Mouse (Mus musculus) heart, postnatal 14 days (tissue): Measurements from ENCODE around the gene Pde11a. TPM values are rescaled to one million over a fixed set of nuclear protein-coding genes. Genes with fewer than 3 reads are reported as not detected.

Source experiments
- DNase-seq, 2 experiments: peaks; one replicate each; pipeline ENCODE4 v3.0.0; 2021 to 2022
- intact Hi-C: fragments of 180-260 bp; cut with DNase I; formaldehyde crosslinking; loops from one replicate; pipeline ENCODE4 v1.15.1; 2025
- total RNA-seq, 2 experiments: library from RNA; stranded (reverse); gene quantifications; 2 replicates each; pipeline ENCODE4 v1.2.3; 2021

Pde11a gene
- total RNA-seq, 2 experiments from 2014 or later = 0.29 TPM

DNA sequence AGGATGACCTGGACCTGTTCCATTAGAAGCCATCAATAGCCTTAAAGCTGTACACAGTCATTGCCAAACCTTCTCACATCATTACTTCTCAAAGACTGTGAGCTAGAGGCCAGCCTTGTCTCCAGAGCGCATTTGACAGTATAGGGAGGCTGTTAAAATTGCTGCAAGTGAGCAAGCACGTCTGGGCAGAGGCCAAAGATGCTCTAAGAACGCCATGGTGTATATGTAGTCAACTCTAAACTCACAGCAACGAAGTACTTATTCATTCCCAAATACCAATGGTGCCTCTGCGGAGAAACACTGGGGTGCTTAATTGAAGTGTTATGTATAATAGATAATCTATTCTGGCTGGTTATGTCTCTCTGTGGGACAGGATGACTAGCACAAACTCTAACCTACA, 14.1 kb downstream of the Pde11a start:
- intact Hi-C loops = no loop called here
- DNase-seq = no peak

- no peak for DNase-seq
- intact Hi-C loops = no loop called here
These were observed 15.2 kb downstream of the Pde11a start for GRCm38 (mm10) chr2:76323185-76323875.

GRCm38 (mm10) chr2:76320336-76320735, 18.2 kb downstream of the Pde11a start:
- DNase-seq = no peak
- intact Hi-C loops = no loop called here

GRCm38 (mm10) chr2:76319231-76319630, 19.3 kb downstream of the Pde11a start:
- no peak for DNase-seq
- intact Hi-C loops = no loop called here

DNA sequence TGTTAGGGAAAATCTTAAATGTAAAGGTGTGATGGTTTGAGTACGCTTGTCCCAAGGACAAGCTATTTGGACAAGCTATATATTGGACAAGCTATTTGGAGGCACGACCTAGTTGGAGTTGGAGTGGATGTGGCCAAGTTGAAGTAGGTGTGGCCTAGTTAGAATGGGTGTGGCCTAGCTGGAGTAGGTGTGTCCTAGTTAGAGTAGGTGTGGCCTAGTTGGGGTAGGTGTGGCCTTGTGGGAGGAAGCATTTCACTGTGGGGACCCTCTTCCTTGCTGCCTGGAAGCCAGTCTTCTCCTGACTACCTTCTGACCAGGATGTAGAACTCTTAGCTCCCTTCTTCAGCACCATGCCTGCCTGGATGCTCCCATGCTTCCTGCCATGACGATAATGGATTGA, 50.9 kb downstream of the Pde11a start:
- no peak for DNase-seq
- intact Hi-C loops = no loop called here

GRCm38 (mm10) chr2:76286288-76286740, 52.3 kb downstream of the Pde11a start:
- DNase-seq = peak in 1 of 2 experiments; percentile 25
- intact Hi-C loops = no loop called here

GRCm38 (mm10) chr2:76285150-76285549, 53.4 kb downstream of the Pde11a start:
- intact Hi-C loops = no loop called here
- DNase-seq = no peak

DNA sequence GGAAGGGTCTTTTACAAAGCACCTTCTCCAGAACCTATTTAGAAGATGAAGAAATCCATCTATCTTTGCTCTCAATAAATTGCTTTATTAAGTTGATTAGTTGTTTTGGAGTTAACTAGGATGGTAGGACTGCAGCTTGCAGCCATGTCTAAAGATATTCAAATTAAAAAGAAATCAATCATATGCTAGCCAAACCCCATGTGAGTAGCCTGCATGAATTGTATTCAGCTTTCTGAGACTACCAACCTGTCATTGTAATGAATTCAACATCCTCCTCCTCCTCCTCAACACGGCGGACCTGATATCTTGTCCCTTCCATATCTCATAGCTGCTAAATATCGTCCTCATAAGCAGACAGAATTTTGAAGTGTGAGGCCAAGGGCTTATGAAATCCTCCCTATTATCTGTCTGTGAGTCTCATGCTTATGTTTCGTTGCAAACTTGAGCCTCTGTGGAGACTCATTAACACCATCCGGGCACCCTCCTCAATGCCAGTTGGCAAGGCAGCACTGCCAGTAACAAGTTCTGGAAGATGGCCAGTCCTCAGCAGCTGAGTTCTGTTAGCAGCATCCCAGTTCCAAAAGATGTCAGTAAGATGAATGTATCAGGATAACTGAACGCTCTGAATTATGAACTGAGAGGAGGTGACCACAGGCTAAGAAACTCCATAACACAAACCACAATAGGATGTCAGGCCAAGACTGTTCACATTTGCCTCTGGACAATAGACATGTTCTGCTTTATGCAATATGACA, 55.0 kb downstream of the Pde11a start:
- DNase-seq = peak; percentile 35 to 58
- intact Hi-C loops = no loop called here

DNA sequence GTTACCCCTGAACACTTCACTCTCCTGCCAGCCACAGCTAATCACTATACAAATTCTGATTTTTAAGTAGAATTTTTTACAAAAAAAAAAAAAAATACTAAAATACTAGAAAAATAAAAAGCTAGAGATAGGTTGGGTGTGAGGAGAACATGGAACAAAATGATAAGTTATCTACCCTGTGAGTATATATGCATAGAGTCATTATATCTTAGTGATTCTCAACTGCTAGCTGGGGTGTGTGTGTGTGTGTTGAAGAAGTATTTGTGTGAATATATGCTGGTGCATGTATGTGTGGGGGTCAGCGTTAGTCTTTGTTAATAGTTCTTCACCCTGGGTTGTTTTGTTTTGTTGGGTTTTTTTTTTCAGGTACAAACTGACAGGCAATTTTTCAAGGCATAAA, 69.1 kb downstream of the Pde11a start:
- intact Hi-C loops = no loop called here
- no peak for DNase-seq

GRCm38 (mm10) chr2:76267335-76267734, 71.2 kb downstream of the Pde11a start:
- no peak for DNase-seq
- intact Hi-C loops = no loop called here

- intact Hi-C loops = no loop called here
- no peak for DNase-seq
These were observed 72.0 kb downstream of the Pde11a start for GRCm38 (mm10) chr2:76266622-76267021.

- DNase-seq = no peak
- intact Hi-C loops = no loop called here
These were observed 74.3 kb downstream of the Pde11a start for GRCm38 (mm10) chr2:76264258-76264657.

DNA sequence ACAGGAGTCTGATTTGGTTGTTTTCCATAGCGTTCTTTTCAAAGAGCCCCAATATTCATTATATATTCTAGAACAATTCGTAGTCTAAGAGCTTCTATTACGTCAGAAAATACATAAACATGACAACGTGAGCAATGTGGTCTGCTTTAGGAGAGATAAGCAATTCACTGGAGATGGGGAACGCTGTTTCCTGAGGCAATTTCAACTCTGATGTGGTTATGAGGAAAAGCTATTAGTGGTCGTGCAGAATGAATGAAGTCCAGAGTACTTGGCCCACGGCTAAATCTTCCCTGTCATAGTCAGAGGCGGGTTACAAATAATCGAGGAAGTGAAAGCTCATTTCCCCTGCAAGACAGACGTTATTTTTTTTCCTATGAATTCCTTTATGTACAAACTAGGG, 75.9 kb downstream of the Pde11a start:
- intact Hi-C loops = no loop called here
- no peak for DNase-seq

DNA sequence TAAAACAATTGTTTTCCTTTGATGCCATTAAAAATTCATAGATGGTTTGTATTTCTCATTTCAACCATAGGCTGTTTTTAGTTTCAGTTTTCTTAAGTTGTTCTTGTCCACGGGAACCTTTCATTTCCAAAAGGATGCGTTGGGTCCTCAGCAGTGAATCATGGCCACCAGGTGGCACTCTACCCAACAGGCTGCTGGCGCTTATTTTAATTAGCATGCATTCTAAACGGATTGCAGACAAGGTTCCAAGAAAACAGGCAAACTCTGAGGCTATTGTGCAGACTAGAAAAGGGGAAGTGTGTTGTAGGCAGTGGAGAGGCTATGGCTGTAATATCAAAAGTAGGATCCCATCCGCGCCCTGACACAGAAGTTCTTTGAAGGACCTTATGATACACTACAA, 83.7 kb downstream of the Pde11a start:
- DNase-seq = peak; percentile 46 to 65
- intact Hi-C loops = loop anchor here (2.0 kb wide), 1 partner anchor 106 kb away; the partner anchor contains the start of gene Cyct

GRCm38 (mm10) chr2:76251379-76251778, 87.2 kb downstream of the Pde11a start:
- intact Hi-C loops = no loop called here

DNA sequence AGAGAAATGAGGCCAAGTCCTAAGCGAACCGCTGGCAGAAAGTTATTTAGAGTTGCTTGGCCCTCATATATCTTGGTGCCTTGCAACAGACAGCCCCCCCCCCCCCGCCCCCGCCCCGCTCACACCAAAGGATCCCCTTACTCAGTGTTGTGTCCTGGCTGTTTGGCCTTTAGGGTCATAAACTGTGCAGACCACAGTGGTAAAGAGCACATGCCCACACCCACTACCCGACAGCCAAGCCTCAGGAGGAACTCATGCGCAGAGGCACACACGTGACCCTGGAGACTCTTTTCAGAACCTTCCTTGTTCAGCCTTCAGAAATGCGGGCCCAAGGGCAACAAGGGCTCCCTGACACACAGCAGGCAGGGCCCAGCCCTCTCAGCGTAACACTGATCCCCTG, 90.3 kb downstream of the Pde11a start:
- DNase-seq = no peak
- intact Hi-C loops = no loop called here

More at GRCm38 (mm10) chr2:76251379-76251778, 87.2 kb downstream of the Pde11a start:
- no peak for DNase-seq

GRCm38 (mm10) chr2:76239175-76239574, 99.4 kb downstream of the Pde11a start:
- intact Hi-C loops = no loop called here

DNA sequence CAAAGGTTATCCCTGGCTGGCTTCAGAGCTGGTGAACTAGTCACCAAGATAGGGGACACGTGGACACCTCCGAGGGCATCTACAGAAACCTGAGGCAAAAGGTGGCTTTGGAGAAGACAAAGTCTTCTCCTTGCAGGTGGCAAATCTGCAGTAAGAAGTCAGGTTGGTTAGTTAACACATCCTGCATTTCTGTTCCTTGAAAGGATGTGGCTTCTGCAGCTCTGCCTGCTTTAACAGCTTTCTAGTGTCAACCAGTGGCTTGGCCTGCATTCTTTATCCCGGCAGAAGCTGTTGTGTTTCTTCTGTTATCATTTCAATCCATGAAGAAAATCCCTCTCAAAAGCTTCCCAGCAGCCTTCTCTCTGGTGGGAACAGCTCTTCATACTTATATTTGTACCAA, 100.1 kb downstream of the Pde11a start:
- DNase-seq = no peak
- intact Hi-C loops = no loop called here

More at GRCm38 (mm10) chr2:76239175-76239574, 99.4 kb downstream of the Pde11a start:
- DNase-seq = no peak

DNA sequence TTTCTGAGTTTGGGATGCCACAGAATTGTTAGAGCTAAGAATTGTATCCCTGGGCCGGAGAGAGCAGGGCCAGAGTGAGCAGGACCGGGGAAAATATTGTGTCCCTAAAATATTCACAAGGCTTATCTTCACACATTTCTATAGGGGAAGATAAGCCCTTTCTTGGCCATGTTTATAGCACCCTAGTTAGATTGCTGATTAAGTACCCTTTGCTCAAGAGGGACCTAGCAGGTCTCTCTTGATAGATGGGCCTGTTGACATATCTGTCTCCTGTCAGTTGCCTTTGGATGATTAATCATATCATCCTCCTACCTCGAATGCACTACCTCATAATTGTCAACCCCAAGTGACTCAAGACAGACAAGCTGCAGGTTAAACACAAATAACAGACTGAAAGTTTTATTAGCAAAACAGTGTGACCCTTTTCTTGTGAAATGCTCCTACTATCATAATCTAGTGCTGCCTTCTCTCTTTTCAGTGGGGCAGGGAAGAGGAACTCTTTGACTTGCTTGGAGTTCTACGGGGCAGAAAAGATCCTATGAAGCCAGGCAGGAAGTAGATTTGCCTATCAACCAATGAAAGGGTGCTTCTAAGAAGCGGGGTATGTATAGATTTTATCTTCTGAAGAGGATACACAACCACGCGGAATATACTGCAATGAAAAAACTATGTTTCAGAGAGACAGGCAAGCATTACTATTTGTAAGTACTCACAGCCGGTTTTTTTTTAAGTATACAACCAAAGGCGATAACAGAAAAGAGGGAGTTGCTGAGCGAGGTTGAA, 100.7 kb downstream of the Pde11a start:
- intact Hi-C loops = no loop called here
- DNase-seq = no peak

DNA sequence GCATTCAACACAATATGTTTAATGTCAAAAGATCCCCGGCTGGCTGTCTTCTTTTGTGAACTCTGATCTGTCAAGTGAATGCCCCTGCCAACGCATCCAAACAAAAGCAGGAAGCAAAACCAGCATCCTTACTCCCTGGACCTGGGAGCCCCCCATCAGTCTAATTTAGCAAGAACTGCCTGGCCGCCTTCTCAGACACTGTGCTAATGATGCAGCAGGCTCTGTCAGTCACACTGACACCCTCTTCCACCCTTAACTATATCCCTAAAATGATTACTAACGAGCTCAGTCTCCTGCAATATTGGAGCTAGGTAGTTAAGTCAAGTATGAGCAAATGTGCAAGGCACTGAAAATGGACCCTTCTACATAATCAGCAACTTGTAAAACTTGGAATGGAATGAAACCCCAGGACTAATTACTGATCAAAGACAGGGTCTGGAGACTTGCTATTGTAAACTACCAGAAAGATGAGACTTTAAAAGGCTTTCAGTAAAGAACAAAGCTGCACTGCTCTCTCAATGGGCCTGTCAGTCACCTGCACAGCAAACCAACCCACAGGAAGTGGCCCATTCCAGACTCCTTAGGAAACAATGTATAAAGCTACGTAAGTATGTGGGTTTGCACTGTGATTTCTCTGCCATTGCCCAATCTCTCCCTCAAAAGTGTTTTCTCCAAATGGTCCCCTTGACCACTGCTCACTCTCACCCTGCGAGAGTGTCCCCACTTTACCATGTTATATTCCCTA, 118.0 kb downstream of the Pde11a start:
- no peak for DNase-seq
- intact Hi-C loops = no loop called here
